Mouse (Mus musculus): ENCODE measurements at regions not wholly inside any gene's neighbourhood (a gene's known extent, or its start where the extent isn't known, plus 50 kb on each side); places are given as distances from the start of the nearest gene placed in this dataset.

DNA sequence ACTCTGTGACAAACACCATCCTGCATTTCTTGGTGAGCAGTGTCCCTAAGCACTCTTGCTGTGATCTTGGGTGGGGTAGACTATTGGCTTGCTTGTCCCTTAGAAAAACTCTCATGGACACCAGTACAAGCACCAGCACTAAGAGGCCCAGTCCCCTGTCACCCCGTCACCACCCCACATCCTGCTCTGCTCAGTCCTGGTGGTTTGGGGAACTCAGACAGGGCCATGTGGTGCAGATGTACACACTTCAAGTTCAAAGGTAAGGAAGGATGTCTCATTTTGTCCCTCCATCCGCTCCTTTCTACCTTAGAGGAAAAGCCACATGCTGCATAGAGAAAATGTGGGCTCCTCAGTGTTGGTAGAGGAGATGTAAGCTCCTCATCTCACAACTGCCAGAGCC is 426.1 kb upstream of the Zmiz1 start:
- no peak for DNase-seq (ENCODE audit: extremely low spot score in 1 of 2, low spot score in 1 of 2)

DNA sequence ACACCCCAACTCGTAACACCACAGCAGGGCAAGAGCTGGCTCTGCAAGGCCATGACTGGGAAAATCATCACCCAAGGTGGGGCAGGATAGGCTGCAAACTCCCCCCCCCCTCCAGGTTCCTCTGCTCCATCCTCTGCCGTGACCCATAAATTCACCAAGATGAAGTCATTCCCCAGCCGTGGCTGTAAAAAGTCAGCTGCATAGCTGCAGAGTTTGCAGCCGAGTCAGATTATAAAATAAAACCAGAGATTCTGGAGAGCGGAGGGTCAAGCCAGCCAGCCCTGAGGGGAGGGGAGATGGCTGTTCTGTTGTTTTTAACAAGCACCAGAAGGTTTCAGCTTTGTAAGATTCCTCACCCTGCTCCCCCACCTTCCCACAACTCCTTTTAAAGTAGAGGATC is 416.7 kb upstream of the Zmiz1 start:
- peak in 1 of 2 experiments; percentile 40 for DNase-seq (ENCODE audit: extremely low spot score in 1 of 2, low spot score in 1 of 2)

DNA sequence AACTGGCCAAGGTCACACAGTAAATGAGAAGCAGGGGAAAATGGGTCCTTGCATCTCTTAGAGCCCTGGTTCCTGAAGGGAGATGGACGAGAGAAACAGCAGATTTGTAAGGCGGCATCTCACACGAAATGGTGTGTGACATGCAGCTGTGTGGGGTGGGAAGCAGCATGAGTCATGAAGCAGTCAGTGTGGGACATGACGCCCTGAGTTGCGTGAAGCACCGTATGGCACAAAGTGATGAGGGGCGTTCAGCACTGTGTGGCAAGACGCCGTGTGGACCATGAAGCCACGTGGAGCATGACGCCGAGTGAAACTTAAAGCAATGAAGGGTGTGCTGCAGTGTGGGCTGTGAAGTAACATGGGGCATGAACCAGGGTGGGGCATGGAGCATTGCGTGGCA is 414.9 kb upstream of the Zmiz1 start:
- DNase-seq (ENCODE audit: extremely low spot score in 1 of 2, low spot score in 1 of 2): peak; percentile 42 to 63

DNA sequence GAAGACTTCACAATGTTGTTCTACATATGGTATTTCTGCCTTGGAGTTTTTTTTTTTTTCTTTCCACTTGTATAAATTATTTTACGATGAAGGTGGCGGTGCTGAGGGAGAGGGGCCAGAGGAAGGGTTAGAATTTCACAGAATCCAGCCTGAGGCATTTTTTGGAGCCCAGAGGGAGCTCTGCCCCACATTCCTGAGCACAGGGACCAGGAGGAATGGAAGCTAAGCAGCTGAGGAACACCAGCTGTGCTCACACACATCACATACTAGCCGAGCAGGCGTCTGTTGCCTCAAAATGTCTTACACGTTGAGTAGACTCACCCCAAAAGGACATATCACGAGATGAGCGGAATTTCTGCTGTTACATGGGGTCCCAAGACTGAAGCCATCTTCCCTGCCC is 414.1 kb upstream of the Zmiz1 start:
- DNase-seq (ENCODE audit: extremely low spot score in 1 of 2, low spot score in 1 of 2): no peak

DNA sequence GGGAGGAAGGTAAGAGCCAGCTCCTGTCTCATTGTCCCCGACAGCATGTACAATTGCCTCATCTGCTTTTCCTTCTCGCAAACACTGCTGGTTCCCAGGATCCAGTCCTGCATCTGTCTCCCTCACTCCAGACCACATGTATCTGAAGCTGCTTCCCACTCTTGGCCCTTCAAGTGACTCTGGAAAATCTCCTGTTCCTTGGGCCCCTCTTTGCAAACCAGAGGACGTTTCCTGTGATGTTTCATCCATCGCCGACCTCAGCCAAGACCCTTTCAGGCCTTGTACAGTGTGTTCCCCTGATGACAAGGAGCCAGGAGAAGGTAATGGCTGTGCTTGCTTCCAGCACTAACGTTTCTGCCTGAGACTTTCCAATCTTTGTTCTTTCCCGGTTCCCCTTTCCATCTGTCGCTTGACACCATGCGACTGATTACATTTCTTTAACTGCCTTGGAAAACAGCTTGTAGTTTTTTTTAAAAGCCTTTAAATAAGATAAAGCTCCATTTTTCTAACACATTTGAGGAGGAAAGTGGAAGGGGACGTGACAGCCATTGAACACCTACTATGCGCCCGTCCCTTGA is 408.2 kb upstream of the Zmiz1 start:
- peak in 1 of 2 experiments; percentile 28 for DNase-seq (ENCODE audit: extremely low spot score in 1 of 2, low spot score in 1 of 2)

DNA sequence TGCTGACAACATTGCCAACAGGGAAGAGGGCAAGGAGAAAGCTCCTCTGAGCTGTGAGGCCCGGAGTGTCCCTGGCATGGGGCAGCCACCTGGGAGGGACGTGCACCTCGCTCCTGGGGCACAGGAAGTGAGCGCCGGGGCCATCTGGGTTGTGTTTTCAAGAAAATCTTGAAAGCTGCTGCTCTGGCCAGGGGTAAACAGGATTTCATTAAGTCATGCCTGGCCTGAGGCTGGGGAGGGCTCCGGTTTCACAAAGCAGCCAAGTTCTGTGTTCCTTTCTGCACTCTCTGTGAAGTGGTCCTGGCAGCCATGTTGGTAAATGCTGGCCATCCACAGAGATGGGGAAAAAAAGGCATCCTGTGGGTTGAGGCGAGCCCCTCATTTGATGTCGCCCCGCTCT is 406.8 kb upstream of the Zmiz1 start:
- no peak for DNase-seq (ENCODE audit: extremely low spot score in 1 of 2, low spot score in 1 of 2)

DNA sequence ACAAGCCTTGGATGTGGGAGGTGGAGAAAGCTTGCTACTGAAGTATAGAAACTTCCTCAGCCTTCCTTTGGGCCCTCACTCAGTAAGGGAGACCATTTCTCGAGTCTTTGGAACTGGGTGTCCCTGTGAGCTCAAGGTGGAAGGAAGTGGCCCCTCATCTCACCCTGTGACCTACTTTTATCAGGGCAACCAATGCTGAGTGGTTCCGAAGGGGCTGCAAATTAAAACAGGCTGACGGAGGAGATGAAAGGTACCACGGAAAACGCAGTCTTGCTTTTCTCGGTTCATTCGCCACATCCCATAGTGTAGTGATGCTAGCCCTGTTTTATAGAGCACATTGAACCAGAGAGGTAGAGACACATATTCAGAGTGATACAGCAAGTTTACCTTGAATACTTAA is 399.6 kb upstream of the Zmiz1 start:
- DNase-seq (ENCODE audit: extremely low spot score in 1 of 2, low spot score in 1 of 2): no peak

DNA sequence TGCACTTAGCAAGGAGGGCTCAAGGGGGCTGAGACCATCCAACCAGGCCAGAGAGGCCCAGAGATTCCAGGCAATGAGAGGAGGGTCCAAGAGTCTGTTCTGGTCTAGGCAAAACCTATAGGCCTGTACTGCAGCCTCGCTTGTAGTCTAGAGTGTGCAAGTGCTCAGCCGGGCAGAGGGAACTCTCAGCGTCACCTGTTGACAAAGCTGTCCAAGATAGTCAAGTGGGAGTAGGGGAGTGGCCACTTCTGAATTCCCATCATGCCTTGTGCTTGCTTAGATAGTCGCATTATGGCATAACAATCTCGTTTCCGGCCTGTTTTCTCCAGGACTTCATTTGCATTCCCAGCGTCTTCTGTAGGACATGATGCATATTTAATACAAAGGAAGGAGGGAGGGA is 398.7 kb upstream of the Zmiz1 start:
- no peak for DNase-seq (ENCODE audit: extremely low spot score in 1 of 2, low spot score in 1 of 2)

DNA sequence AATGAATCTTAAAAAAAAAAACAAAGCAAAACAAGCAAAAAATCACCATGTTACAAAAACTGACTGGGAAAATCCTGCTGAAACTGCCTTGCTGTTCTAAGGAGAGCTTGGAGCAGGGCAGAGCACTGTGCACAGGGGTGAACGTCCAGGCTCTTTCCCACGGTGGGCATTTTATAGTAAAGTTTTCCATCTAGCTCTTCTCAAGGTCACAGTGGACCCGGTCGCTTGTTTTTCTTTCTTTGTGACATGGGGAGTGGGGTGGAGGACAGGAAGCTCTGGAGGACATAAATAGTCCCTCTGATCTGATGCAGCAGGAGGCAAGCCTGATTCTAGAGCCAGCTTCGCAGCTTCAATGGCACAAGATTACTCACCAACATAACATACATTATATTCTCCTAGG is 395.9 kb upstream of the Zmiz1 start:
- no peak for DNase-seq (ENCODE audit: extremely low spot score in 1 of 2, low spot score in 1 of 2)

DNA sequence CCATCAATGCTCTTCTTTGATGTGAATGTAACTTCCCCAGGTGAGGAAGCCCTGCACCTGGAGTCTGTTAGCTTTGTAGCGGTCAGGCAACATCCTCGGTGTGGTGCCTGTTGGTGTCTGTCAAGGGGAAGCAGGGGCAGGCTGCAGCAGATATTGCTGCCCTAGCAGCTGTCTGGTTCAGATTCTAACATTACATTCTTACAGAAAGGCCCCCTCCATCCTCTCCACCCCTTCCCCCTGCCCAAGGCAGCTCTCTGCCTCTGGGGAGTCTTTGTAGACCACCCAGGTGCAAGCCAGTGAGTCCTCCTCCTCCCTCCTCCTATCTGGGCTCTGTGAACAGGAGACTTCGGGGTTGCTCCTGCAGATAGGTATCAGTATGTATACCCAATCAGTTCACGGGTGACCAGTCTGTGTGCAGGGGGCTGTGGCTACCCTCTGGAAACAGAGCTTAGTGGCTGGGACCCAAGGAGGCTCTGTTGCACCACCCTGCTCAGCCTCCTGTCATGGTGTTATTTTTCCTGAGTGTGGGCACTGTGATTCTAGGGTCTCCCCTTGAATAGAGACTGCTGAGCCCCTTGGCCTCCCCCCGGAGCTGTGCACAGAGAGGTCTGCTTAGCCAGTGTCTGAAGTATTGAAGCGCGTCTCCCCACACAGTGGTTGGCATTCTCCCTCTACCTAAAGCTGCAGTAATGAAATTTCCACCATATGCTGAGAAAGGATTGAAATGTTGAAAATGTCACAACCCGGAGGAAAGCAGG is 394.6 kb upstream of the Zmiz1 start:
- no peak for DNase-seq (ENCODE audit: extremely low spot score in 1 of 2, low spot score in 1 of 2)

DNA sequence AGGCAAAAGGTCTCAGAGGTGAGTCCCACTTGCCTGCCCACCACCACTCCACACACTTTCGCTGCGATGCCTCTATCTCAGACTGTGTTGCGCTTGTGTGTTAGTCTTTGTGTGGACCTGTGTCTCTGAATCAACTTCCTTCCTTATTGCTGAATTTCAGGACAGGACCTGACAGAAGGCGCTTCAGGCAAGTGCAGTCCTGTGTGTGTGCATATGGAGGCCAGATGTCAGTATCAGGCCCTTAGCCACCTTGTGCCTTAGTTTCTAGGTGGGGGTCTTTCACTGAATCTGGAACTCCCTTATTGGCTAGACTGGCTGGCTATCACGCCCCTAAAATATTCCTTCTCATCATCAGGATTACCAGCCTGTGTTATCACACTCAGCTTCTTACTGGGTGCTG is 391.6 kb upstream of the Zmiz1 start:
- no peak for DNase-seq (ENCODE audit: extremely low spot score in 1 of 2, low spot score in 1 of 2)

DNA sequence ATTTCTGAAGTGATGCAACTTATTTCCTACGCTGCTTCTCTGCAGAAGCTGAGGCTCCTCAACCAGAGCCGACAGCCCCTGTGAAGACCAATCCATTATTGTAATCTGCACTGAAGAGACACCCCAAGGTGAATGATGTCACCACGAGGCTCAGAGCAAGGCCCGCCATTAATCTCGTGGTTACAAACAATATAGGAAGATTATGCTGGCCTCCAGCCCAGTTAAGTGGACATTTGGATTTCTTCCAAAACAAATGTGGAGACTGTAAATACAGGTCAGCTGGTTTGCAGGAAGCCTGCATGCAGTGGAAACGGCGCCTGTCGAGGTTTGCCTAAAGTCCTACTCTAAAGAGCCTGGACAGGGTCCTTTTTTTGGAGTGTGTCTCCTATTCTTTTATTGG is 390.6 kb upstream of the Zmiz1 start:
- DNase-seq (ENCODE audit: extremely low spot score in 1 of 2, low spot score in 1 of 2): no peak

DNA sequence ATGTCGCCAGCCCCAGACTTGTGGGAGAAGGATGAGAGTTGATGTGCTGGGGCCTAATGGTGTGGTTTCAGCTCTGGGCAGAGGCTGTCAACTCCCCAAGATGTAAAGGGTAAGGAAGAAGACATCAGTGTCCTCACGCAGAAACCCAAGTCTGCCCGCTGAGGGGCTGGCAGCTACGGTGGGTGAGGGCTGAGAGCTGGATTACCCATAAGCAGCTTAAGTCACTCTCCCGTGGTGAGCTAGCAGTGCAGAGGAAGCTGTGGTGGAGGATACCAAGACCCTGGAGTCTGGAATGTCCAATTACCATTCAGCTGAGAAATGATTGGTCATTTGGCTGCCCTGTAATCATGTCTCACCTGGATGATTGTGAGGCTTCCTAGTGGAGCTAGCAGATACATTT is 385.8 kb upstream of the Zmiz1 start:
- DNase-seq (ENCODE audit: extremely low spot score in 1 of 2, low spot score in 1 of 2): no peak

DNA sequence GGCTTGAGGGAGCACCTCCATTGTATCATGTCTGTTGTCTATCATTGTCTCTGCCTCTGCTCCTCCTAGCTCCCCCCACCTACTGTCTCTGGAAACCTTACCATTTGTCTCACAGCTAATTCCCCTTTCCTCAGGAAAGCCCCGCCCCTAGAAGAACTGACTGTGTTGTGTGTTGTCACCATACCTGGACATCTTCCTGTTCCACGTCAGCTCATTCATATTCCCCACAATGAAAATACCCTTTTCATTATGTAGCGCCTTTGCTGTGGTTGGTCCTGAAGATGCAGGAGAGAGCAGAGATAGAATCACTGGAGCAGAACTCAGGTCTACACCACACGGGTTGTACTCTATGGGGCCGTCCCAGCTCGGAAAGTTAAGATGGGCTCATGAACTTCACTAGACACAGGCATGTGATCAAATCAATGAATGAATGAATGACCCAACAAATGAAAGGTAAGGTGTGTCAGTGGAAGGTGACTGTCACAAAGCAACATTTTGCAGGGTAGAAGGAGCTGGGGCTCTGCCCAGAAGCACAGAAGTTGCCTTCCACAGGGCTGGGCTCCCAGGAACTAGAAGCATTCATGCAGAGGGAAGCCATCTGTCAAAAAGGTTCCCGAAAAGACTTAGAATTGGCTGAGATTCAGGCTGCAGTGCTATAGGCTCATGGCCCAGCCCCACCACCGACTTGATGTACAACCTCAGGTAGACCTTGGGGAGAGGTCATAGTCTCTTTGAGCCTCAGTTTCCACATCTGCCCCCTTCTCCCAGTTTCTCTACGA is 384.8 kb upstream of the Zmiz1 start:
- peak in 1 of 2 experiments; percentile 37 for DNase-seq (ENCODE audit: extremely low spot score in 1 of 2, low spot score in 1 of 2)

DNA sequence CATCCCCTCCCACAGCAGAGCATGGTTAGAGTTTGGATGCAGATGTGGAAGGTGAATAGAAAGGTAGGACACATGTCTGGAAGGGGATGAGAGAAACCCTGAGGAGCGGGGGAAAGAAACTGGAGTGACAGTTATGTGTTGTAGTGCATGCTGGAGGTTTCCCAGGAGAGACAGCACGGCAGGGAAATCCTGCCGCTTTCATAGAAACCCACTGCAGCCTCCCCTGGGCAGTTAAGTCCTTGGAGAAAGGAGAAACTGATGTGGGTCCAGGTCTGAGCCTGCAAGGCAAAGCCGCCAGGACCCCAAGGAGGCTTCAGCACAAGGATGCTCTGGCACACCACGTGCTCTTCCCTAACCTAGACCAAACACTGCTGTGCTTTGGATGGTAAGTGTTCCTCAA is 384.1 kb upstream of the Zmiz1 start:
- no peak for DNase-seq (ENCODE audit: extremely low spot score in 1 of 2, low spot score in 1 of 2)

DNA sequence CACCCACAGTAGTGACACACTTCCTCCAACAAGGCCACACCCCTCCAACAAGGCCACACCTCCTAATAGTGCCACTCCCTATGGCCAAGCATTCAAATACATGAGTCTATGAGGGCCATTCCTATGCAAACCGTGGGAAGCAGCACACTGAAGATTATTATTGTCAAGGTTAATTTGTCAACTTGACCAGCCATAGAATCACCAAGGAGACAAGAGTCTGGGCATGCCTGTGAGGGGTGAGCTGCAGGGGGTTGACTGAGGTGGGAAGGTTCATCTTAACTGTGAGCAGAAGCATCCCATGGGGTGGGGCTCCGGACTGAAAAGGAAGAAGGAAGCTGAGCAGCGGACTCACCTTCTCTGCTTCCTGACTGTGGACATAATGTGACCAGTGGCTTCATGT is 378.6 kb upstream of the Zmiz1 start:
- no peak for DNase-seq (ENCODE audit: extremely low spot score in 1 of 2, low spot score in 1 of 2)

DNA sequence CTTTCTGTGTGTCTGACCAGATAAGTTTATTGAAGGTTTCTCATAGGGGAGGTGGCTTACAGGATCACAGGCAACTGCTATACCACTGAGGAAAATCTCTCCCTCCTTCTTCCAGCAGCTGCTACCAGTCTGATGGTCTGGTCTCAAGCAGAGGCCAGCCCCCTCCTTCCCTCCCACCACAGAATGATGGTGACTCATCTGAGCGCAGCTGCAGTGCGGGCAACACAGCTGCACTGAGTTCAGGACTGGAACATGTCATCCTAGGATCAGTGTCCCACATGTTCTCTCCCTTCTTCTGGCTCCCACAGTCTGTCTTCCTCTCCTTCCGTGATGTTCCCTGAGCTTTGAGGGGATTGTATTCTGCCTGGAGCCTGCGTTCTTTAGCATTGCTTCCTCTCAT is 375.1 kb upstream of the Zmiz1 start:
- no peak for DNase-seq (ENCODE audit: extremely low spot score in 1 of 2, low spot score in 1 of 2)

DNA sequence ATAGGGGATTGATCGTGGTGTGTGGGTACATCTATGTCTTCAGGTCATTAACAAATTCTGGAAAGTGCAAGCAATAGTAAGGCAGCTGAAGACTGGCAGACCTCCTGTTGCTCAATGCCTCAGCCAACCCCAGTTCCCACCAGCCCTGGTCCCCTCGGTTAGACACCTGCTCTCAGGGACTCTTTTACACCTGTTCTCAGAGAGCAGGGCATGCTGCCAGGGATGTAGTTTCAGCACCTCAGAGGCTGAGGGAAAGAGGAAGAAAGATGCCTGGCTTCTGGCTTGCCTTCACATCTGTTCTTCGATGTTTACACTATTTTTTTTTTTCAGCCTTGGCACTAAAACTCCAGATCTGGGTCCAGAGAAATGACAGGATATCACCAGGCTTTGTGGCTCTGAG is 362.2 kb upstream of the Zmiz1 start:
- no peak for DNase-seq (ENCODE audit: extremely low spot score in 1 of 2, low spot score in 1 of 2)

DNA sequence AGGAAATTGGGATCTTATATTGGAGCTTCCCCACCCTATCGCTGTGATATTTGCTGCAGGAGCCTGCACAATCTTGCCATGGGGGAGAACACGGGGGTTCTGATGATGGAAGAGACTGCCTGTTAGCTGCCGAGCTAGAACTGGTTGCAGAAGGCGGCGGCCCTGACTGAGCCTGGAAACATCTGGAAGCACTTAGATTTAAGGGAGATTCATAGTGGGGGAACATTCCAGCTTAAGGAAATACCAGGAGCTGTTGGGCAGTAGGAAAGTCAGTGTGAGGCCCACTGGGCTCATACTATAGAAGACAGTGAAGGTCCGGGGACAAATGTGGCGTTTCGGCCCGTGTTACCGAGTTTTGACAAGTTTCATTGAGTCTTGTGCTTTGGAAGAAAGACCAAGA is 353.6 kb upstream of the Zmiz1 start:
- no peak for DNase-seq (ENCODE audit: extremely low spot score in 1 of 2, low spot score in 1 of 2)

DNA sequence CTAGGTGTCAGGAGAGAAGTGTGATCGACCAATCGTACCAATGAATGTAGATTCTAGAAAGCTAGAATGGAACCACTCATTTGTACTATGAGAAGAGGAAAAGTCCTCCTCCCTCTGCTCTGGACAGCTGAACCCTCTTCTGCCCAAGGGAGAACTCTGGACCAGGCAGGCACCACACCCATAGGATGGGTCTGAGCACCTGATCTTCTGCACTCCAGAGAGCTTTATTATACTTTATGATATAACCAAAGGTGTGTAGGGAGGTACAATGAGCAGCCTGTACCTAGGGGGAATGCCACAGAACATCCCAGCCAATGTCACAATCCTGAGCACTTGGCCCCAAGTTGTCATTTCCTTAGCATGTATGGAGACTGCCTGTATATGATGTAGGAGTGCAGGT is 352.5 kb upstream of the Zmiz1 start:
- no peak for DNase-seq (ENCODE audit: extremely low spot score in 1 of 2, low spot score in 1 of 2)

DNA sequence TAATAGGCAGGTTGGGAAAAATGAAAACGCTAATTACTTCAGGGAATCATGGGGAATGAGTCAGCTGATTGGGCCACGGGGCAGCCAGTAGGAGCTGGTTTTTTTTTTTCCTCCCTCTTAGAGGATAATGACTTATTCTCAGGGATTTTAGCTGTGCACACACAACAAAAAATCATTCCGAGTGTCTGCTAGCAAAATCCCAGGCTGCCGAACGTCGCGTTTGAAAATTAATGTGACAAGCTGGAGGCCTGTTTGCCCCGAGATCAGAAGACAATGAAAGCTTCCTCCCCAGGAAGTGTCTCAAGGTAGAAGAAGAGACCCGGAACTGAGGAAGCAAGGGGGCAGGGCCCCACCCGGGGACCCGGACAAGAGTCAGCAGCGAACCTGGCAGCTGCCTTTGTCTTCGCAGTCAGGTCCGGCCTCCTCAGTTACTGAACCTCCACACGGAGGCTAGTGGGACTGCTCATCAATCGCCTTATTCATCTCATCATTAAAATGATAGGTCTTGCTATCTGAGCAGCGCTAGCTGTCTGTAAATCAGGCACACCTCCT is 350.8 kb upstream of the Zmiz1 start:
- DNase-seq (ENCODE audit: extremely low spot score in 1 of 2, low spot score in 1 of 2): no peak
